Mouse (Mus musculus) limb, embryonic 11.5 days (tissue): ENCODE results near the gene 2210011C24Rik. TPM values are rescaled to one million over a fixed set of nuclear protein-coding genes. Genes with fewer than 3 reads are reported as not detected.

Experiments used
- ATAC-seq: fragments of 200-750 bp; cut with Nextera tagmentation; 2 replicates; pipeline ENCODE4 v1.8.0; 2017; ENCODE audit warnings: low read depth; ENCODE audit not compliant: insufficient number of reproducible peaks, low FRiP score, low TSS enrichment
- DNase-seq: peaks from one replicate; pipeline ENCODE4 v3.0.0-alpha.2; 2015; ENCODE audit warnings: low spot score
- H3K27ac ChIP-seq: fragments of 300-500 bp; sonication (generic); replicated peaks from 2 replicates; pipeline ENCODE4 v1.5.1; 2014; ENCODE audit warnings: low read depth, mild to moderate bottlenecking, low read length
- H3K27me3 ChIP-seq: fragments of 300-500 bp; sonication (generic); 2 replicates; pipeline ENCODE4 v1.6.1; 2014; ENCODE audit warnings: mild to moderate bottlenecking, low read length, mixed read lengths; ENCODE audit not compliant: control insufficient read depth, insufficient read depth
- H3K36me3 ChIP-seq: fragments of 300-500 bp; sonication (generic); 2 replicates; pipeline ENCODE4 v1.6.1; 2014; ENCODE audit warnings: mild to moderate bottlenecking, low read length, moderate library complexity, mixed read lengths; ENCODE audit not compliant: control insufficient read depth, insufficient read depth
- H3K4me1 ChIP-seq: fragments of 300-500 bp; sonication (generic); 2 replicates; pipeline ENCODE4 v1.6.1; 2014; ENCODE audit warnings: low read length, mixed read lengths; ENCODE audit not compliant: control insufficient read depth, insufficient read depth
- H3K4me2 ChIP-seq: fragments of 300-500 bp; sonication (generic); 2 replicates; pipeline ENCODE4 v1.6.1; 2014; ENCODE audit warnings: low read depth, mild to moderate bottlenecking, moderate library complexity; ENCODE audit not compliant: severe bottlenecking
- H3K4me3 ChIP-seq: fragments of 300-500 bp; sonication (generic); 2 replicates; pipeline ENCODE4 v1.5.1; 2014; ENCODE audit warnings: low read depth, low read length
- H3K9ac ChIP-seq: fragments of 300-500 bp; sonication (generic); 2 replicates; pipeline ENCODE4 v1.6.1; 2014; ENCODE audit warnings: mild to moderate bottlenecking, low read length
- H3K9me3 ChIP-seq: fragments of 300-500 bp; sonication (generic); 2 replicates; pipeline ENCODE4 v1.6.1; 2016; ENCODE audit warnings: low read length; ENCODE audit not compliant: control insufficient read depth
- WGBS: fragments of 180-500 bp; shearing (Covaris S2); extraction: QIAGEN DNeasy Blood & Tissue Kit; methylation state at CpG from one replicate; pipeline ENCODE4 v1.1.7; 2014; 5-methylcytosine and 5-hydroxymethylcytosine counted together
- polyA plus RNA-seq: library from polyadenylated mRNA; unstranded; fragments of >200 nt; fragmentation: Nextera tagmentation; extraction: Ambion mirVana; gene quantifications from 2 replicates; pipeline ENCODE4 v1.2.1, GENCODE M21; 2014

Gene 2210011C24Rik
- polyA plus RNA-seq, 1 experiment from 2014 or later = 0.35 TPM

- no peak overlapping the region for H3K4me3 ChIP-seq
- H3K9me3 ChIP-seq = no peaks in the 10 kb centered on the region
- WGBS = 18% methylated on average over 10 of the region's 10 CpGs
- H3K27ac ChIP-seq = no peak overlapping the region
- H3K27me3 ChIP-seq = peaks cover 27% of the 10 kb centered on the region
- no peak overlapping the region for H3K4me2 ChIP-seq
- 0 out of 2 replicates have a peak, but pooled peaks cover 6% of the 10 kb centered on the region for H3K4me1 ChIP-seq
- DNase-seq (peak; percentile 34), ATAC-seq (no peak)
- H3K9ac ChIP-seq = no peak overlapping the region
- no peaks in the 10 kb centered on the region for H3K36me3 ChIP-seq
Observed at GRCm38 (mm10) chr8:84027449-84027848, 15.5 kb upstream of the 2210011C24Rik start.

- WGBS = under 1% methylated on average over 41 of the region's 41 CpGs
- peak; percentile 76 for DNase-seq
- Histone ChIP-seq H3K36me3 (no peaks in the 10 kb centered on the region), H3K4me3 (peak overlapping the region; percentile 41), H3K27ac (no peak overlapping the region), H3K9me3 (no peaks in the 10 kb centered on the region), H3K27me3 (peaks cover 36% of the 10 kb centered on the region), H3K4me1 (0 out of 2 replicates have a peak, but pooled peaks cover 9% of the 10 kb centered on the region), H3K4me2 (peak overlapping the region; percentile 75), H3K9ac (0 out of 2 replicates have a peak overlapping the region, but pooled peaks have one; percentile 9)
- peak; percentile 72 for ATAC-seq
Observed at GRCm38 (mm10) chr8:84025863-84026262, 13.9 kb upstream of the 2210011C24Rik start.

GRCm38 (mm10) chr8:84024171-84024570, 12.2 kb upstream of the 2210011C24Rik start:
- Histone ChIP-seq H3K9me3 (no peaks in the 10 kb centered on the region), H3K4me2 (no peak overlapping the region), H3K4me3 (no peak overlapping the region), H3K27me3 (peaks cover 42% of the 10 kb centered on the region), H3K27ac (no peak overlapping the region), H3K9ac (no peak overlapping the region), H3K36me3 (no peaks in the 10 kb centered on the region), H3K4me1 (0 out of 2 replicates have a peak, but pooled peaks cover 9% of the 10 kb centered on the region)
- 13% methylated on average over 10 of the region's 10 CpGs for WGBS
- ATAC-seq (no peak), DNase-seq (peak; percentile 79)

GRCm38 (mm10) chr8:84023631-84024030, 11.7 kb upstream of the 2210011C24Rik start:
- H3K27me3 ChIP-seq = peaks cover 42% of the 10 kb centered on the region
- no peak overlapping the region for H3K4me3 ChIP-seq
- H3K4me1 ChIP-seq = 0 out of 2 replicates have a peak, but pooled peaks cover 9% of the 10 kb centered on the region
- H3K36me3 ChIP-seq = no peaks in the 10 kb centered on the region
- H3K9me3 ChIP-seq = no peaks in the 10 kb centered on the region
- no peak overlapping the region for H3K4me2 ChIP-seq
- H3K27ac ChIP-seq = no peak overlapping the region
- DNase-seq (no peak), ATAC-seq (no peak)
- H3K9ac ChIP-seq = no peak overlapping the region
- WGBS = 79% methylated on average over 1 of the region's 1 CpGs

- peaks cover 38% of the 10 kb centered on the region for H3K27me3 ChIP-seq
Observed at GRCm38 (mm10) chr8:84023085-84023484, 11.1 kb upstream of the 2210011C24Rik start.

GRCm38 (mm10) chr8:84021569-84021968, 9.6 kb upstream of the 2210011C24Rik start:
- H3K4me2 ChIP-seq = peak overlapping the region; percentile 15; the same call in 1 of the 2 replicates
- H3K27ac ChIP-seq = no peak overlapping the region
- H3K36me3 ChIP-seq = no peaks in the 10 kb centered on the region
- WGBS = 45% methylated on average over 12 of the region's 12 CpGs
- no peak overlapping the region for H3K4me3 ChIP-seq
- no peaks in the 10 kb centered on the region for H3K9me3 ChIP-seq
- H3K27me3 ChIP-seq = peaks cover 26% of the 10 kb centered on the region
- ATAC-seq = no peak
- DNase-seq = no peak
- 0 out of 2 replicates have a peak, but pooled peaks cover 9% of the 10 kb centered on the region for H3K4me1 ChIP-seq
- no peak overlapping the region for H3K9ac ChIP-seq

More at GRCm38 (mm10) chr8:84023085-84023484, 11.1 kb upstream of the 2210011C24Rik start:
- DNase-seq (no peak), ATAC-seq (no peak)
- H3K27ac ChIP-seq = no peak overlapping the region
- 0 out of 2 replicates have a peak, but pooled peaks cover 9% of the 10 kb centered on the region for H3K4me1 ChIP-seq
- WGBS = 20% methylated on average over 5 of the region's 5 CpGs
- no peaks in the 10 kb centered on the region for H3K36me3 ChIP-seq
- no peak overlapping the region for H3K4me2 ChIP-seq
- H3K9ac ChIP-seq = no peak overlapping the region
- H3K9me3 ChIP-seq = no peaks in the 10 kb centered on the region
- H3K4me3 ChIP-seq = no peak overlapping the region

GRCm38 (mm10) chr8:84021096-84021495, 9.1 kb upstream of the 2210011C24Rik start, which contains the start of gene Palm3:
Gene Palm3 (plus strand): TSS chr8:84021471.
- ATAC-seq = peak; percentile 13; the same call in 1 of the 2 replicates
- whole genome bisulfite sequencing = 4% methylated on average over 18 of the region's 18 CpGs
- DNase-seq = no peak
- Histone ChIP-seq H3K9me3 (no peaks in the 10 kb centered on the region), H3K27me3 (peaks cover 21% of the 10 kb centered on the region), H3K4me2 (peak within 1 kb of the TSS; percentile 15; the same call in 1 of the 2 replicates), H3K27ac (no peak within 1 kb of the TSS), H3K4me1 (0 out of 2 replicates have a peak, but pooled peaks cover 9% of the 10 kb centered on the region), H3K9ac (no peak within 1 kb of the TSS), H3K4me3 (no peak within 1 kb of the TSS), H3K36me3 (no peaks in the 10 kb centered on the region)

- no peak overlapping the region for H3K4me3 ChIP-seq
- peaks cover 15% of the 10 kb centered on the region; the same call in 1 of the 2 replicates for H3K27me3 ChIP-seq
- H3K36me3 ChIP-seq = no peaks in the 10 kb centered on the region
- DNase-seq = no peak
- H3K9me3 ChIP-seq = no peaks in the 10 kb centered on the region; the same call in 1 of the 2 replicates
- H3K9ac ChIP-seq = no peak overlapping the region
- WGBS = 85% methylated on average over 9 of the region's 9 CpGs
- H3K4me2 ChIP-seq = no peak overlapping the region
- H3K4me1 ChIP-seq = 0 out of 2 replicates have a peak, but pooled peaks cover 7% of the 10 kb centered on the region
- no peak for ATAC-seq
- no peak overlapping the region for H3K27ac ChIP-seq
Observed at GRCm38 (mm10) chr8:84019738-84020137, 7.8 kb upstream of the 2210011C24Rik start.
